Mouse (Mus musculus): ENCODE data around the gene Pcp2. TPM values are rescaled to one million over a fixed set of nuclear protein-coding genes. Genes with fewer than 3 reads are reported as not detected.
A peak's percentile ranks its signal among the peaks of the same experiment; 100 is the strongest.

Pcp2 gene
- polyA plus RNA-seq (2015; fragmentation: Nextera tagmentation; extraction: Ambion mirVana): 0.29 TPM in 1 of 2 replicates, not detected in the other

GRCm38 (mm10) chr8:3625445-3625844 is at the start of gene Pcp2:
Gene Pcp2, minus strand, starts transcription at chr8:3625545.
- no peak within 1 kb of the TSS for H3K9ac ChIP-seq (ENCODE audit: low read depth, low read length)
- no peak within 1 kb of the TSS for H3K27ac ChIP-seq (ENCODE audit: low read length)
- H3K27me3 ChIP-seq (replicated peaks; ENCODE audit: control insufficient read depth, insufficient read depth, low read length): no peaks in the 10 kb centered on the region
- no peak within 1 kb of the TSS for H3K4me3 ChIP-seq (ENCODE audit: low read length)
- 70% methylated on average over 1 of the region's 1 CpGs for WGBS
- no peak for ATAC-seq
- H3K36me3 ChIP-seq (ENCODE audit: control insufficient read depth, insufficient read depth, low read length): no peaks in the 10 kb centered on the region
- H3K4me2 ChIP-seq (ENCODE audit: low read depth, low read length): no peak within 1 kb of the TSS
- H3K4me1 ChIP-seq (ENCODE audit: control insufficient read depth, insufficient read depth, low read length): peaks cover 6% of the 10 kb centered on the region
- H3K9me3 ChIP-seq (ENCODE audit: control insufficient read depth, low read length): no peaks in the 10 kb centered on the region

DNA sequence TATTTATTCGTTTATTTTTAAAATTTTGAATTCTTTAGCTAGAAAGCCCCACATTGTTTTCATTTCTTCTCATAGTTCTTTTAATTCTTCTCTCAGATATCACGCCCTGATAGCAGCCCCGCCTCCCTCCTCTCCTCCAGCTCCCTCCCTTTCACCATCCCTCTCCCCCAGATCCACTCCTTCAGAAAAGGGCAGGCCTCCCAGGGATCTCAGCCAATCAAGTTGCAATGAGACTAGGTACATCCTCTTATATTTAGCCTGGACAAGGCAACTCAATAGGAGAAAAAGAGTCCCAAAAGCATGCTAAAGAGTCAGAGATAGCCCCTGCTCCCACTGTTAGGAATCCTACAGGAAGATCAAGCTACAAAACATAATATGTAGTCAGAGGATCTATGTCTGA is 49.3 kb upstream of the Pcp2 start:
- Histone ChIP-seq H3K9ac (ENCODE audit: low read depth, low read length) (no peak overlapping the region), H3K4me1 (ENCODE audit: control insufficient read depth, insufficient read depth, low read length) (peaks cover 11% of the 10 kb centered on the region), H3K27me3 (replicated peaks; ENCODE audit: control insufficient read depth, insufficient read depth, low read length) (no peaks in the 10 kb centered on the region), H3K27ac (ENCODE audit: low read length) (no peak overlapping the region), H3K36me3 (ENCODE audit: control insufficient read depth, insufficient read depth, low read length) (peaks cover 10% of the 10 kb centered on the region), H3K4me3 (ENCODE audit: low read length) (no peak overlapping the region), H3K4me2 (ENCODE audit: low read depth, low read length) (no peak overlapping the region), H3K9me3 (ENCODE audit: control insufficient read depth, low read length) (no peaks in the 10 kb centered on the region)
- WGBS: 52% methylated on average over 3 of the region's 3 CpGs
- no peak for ATAC-seq

DNA sequence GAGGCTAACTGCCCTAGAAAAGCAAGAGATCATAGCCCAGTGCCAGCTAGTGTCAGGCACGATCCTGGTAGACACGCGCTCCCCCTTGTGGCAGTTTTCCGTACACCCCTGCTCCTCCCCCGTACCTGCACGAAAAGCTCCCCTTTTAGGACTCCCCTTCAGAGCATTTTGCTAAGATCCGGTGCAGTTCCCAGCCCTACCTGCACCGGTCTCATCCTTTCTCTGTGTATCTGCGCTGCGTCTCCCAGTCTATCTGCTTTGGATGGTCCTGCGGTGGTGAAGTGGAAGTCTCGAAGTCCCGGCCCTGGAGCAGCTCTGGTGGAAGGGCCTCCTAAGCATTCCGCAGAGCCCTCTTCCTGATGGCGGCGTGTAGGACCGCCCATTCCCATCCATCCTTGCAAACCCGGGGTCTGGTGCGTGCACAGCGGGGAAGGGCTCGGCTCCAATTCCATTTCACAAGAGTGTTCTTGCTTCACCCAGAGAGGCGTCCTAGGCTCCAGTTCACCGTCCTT is 46.7 kb upstream of the Pcp2 start, which contains the start of gene Fcor:
Fcor (minus strand) TSS at position 383 of the 512 bp plus-strand sequence.
- H3K4me1 ChIP-seq (ENCODE audit: control insufficient read depth, insufficient read depth, low read length): peaks cover 2% of the 10 kb centered on the region; the same call in 1 of the 2 replicates
- 0% methylated on average over 23 of the region's 23 CpGs for WGBS
- H3K9me3 ChIP-seq (ENCODE audit: control insufficient read depth, low read length): no peaks in the 10 kb centered on the region
- H3K27me3 ChIP-seq (replicated peaks; ENCODE audit: control insufficient read depth, insufficient read depth, low read length): no peaks in the 10 kb centered on the region
- H3K27ac ChIP-seq (ENCODE audit: low read length): peak within 1 kb of the TSS; percentile 50; the same call in 1 of the 2 replicates
- no peaks in the 10 kb centered on the region for H3K36me3 ChIP-seq (ENCODE audit: control insufficient read depth, insufficient read depth, low read length)
- peak; percentile 83 for ATAC-seq
- peak within 1 kb of the TSS; percentile 71 for H3K4me2 ChIP-seq (ENCODE audit: low read depth, low read length)
- peak within 1 kb of the TSS; percentile 60 for H3K4me3 ChIP-seq (ENCODE audit: low read length)
- peak within 1 kb of the TSS; percentile 67 for H3K9ac ChIP-seq (ENCODE audit: low read depth, low read length)

- H3K9me3 ChIP-seq (ENCODE audit: control insufficient read depth, low read length): no peaks in the 10 kb centered on the region
- no peak overlapping the region for H3K27ac ChIP-seq (ENCODE audit: low read length)
- H3K4me2 ChIP-seq (ENCODE audit: low read depth, low read length): no peak overlapping the region
- H3K4me1 ChIP-seq (ENCODE audit: control insufficient read depth, insufficient read depth, low read length): no peaks in the 10 kb centered on the region
- ATAC-seq: no peak
- WGBS: 77% methylated on average over 2 of the region's 2 CpGs
- H3K4me3 ChIP-seq (ENCODE audit: low read length): no peak overlapping the region
- no peaks in the 10 kb centered on the region for H3K27me3 ChIP-seq (replicated peaks; ENCODE audit: control insufficient read depth, insufficient read depth, low read length)
- no peak overlapping the region for H3K9ac ChIP-seq (ENCODE audit: low read depth, low read length)
- no peaks in the 10 kb centered on the region for H3K36me3 ChIP-seq (ENCODE audit: control insufficient read depth, insufficient read depth, low read length)
Measured at GRCm38 (mm10) chr8:3670388-3670787, 45.0 kb upstream of the Pcp2 start.

DNA sequence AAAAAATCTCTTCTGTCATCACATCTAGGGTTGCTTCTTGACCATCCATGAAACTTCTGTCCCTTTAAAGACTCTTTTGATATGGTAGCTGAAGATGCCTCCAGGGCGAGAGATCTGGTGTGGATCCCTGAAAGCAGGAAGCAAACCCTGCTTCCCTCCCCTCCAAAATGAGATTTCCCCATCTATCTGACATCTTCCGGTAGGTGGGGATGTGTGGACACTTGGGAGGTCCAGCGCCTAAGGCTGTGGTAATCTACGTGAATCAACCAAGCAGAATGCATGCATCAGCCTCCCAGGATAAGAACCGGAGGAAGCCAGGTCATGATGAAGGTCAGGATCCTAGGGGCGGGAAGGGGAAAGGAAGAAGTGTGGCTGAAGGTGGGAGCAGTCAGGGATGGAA is 40.2 kb upstream of the Pcp2 start, which contains the start of gene Mcemp1:
Mcemp1 (plus strand) TSS at position 248 of the 400 bp plus-strand sequence.
- no peak within 1 kb of the TSS for H3K9ac ChIP-seq (ENCODE audit: low read depth, low read length)
- no peaks in the 10 kb centered on the region for H3K36me3 ChIP-seq (ENCODE audit: control insufficient read depth, insufficient read depth, low read length)
- ATAC-seq: no peak
- no peaks in the 10 kb centered on the region for H3K27me3 ChIP-seq (replicated peaks; ENCODE audit: control insufficient read depth, insufficient read depth, low read length)
- H3K4me1 ChIP-seq (ENCODE audit: control insufficient read depth, insufficient read depth, low read length): no peaks in the 10 kb centered on the region
- H3K27ac ChIP-seq (ENCODE audit: low read length): no peak within 1 kb of the TSS
- no peak within 1 kb of the TSS for H3K4me3 ChIP-seq (ENCODE audit: low read length)
- 74% methylated on average over 6 of the region's 6 CpGs for WGBS
- H3K4me2 ChIP-seq (ENCODE audit: low read depth, low read length): no peak within 1 kb of the TSS
- H3K9me3 ChIP-seq (ENCODE audit: control insufficient read depth, low read length): no peaks in the 10 kb centered on the region

GRCm38 (mm10) chr8:3664405-3664804 is 39.1 kb upstream of the Pcp2 start:
- no peak overlapping the region for H3K27ac ChIP-seq (ENCODE audit: low read length)
- WGBS: 55% methylated on average over 5 of the region's 5 CpGs

GRCm38 (mm10) chr8:3660889-3661288 is 35.5 kb upstream of the Pcp2 start:
- Histone ChIP-seq H3K4me1 (ENCODE audit: control insufficient read depth, insufficient read depth, low read length) (no peaks in the 10 kb centered on the region), H3K9me3 (ENCODE audit: control insufficient read depth, low read length) (no peaks in the 10 kb centered on the region), H3K4me2 (ENCODE audit: low read depth, low read length) (no peak overlapping the region), H3K4me3 (ENCODE audit: low read length) (no peak overlapping the region), H3K27ac (ENCODE audit: low read length) (no peak overlapping the region), H3K27me3 (replicated peaks; ENCODE audit: control insufficient read depth, insufficient read depth, low read length) (no peaks in the 10 kb centered on the region), H3K9ac (ENCODE audit: low read depth, low read length) (no peak overlapping the region), H3K36me3 (ENCODE audit: control insufficient read depth, insufficient read depth, low read length) (no peaks in the 10 kb centered on the region)
- ATAC-seq: no peak
- 75% methylated on average over 8 of the region's 8 CpGs for WGBS

More at GRCm38 (mm10) chr8:3664405-3664804, 39.1 kb upstream of the Pcp2 start:
- H3K36me3 ChIP-seq (ENCODE audit: control insufficient read depth, insufficient read depth, low read length): no peaks in the 10 kb centered on the region
- no peak overlapping the region for H3K4me2 ChIP-seq (ENCODE audit: low read depth, low read length)
- H3K27me3 ChIP-seq (replicated peaks; ENCODE audit: control insufficient read depth, insufficient read depth, low read length): no peaks in the 10 kb centered on the region
- no peak overlapping the region for H3K9ac ChIP-seq (ENCODE audit: low read depth, low read length)
- no peak for ATAC-seq
- H3K4me1 ChIP-seq (ENCODE audit: control insufficient read depth, insufficient read depth, low read length): no peaks in the 10 kb centered on the region
- no peaks in the 10 kb centered on the region for H3K9me3 ChIP-seq (ENCODE audit: control insufficient read depth, low read length)
- H3K4me3 ChIP-seq (ENCODE audit: low read length): no peak overlapping the region

- ATAC-seq: no peak
- WGBS: 31% methylated on average over 7 of the region's 7 CpGs
Measured at GRCm38 (mm10) chr8:3656725-3657381, 31.5 kb upstream of the Pcp2 start.

GRCm38 (mm10) chr8:3655526-3655925 is 30.2 kb upstream of the Pcp2 start, which contains the start of gene Retn:
Gene Retn, plus strand, starts transcription at chr8:3655770.
- Histone ChIP-seq H3K27me3 (replicated peaks; ENCODE audit: control insufficient read depth, insufficient read depth, low read length) (no peaks in the 10 kb centered on the region), H3K4me1 (ENCODE audit: control insufficient read depth, insufficient read depth, low read length) (no peaks in the 10 kb centered on the region), H3K27ac (ENCODE audit: low read length) (no peak within 1 kb of the TSS), H3K9ac (ENCODE audit: low read depth, low read length) (no peak within 1 kb of the TSS), H3K4me3 (ENCODE audit: low read length) (no peak within 1 kb of the TSS), H3K4me2 (ENCODE audit: low read depth, low read length) (no peak within 1 kb of the TSS), H3K36me3 (ENCODE audit: control insufficient read depth, insufficient read depth, low read length) (no peaks in the 10 kb centered on the region), H3K9me3 (ENCODE audit: control insufficient read depth, low read length) (no peaks in the 10 kb centered on the region)
- 59% methylated on average over 3 of the region's 3 CpGs for WGBS
- no peak for ATAC-seq

More at GRCm38 (mm10) chr8:3656725-3657381, 31.5 kb upstream of the Pcp2 start:
- Histone ChIP-seq H3K27ac (ENCODE audit: low read length) (no peak overlapping the region), H3K4me1 (ENCODE audit: control insufficient read depth, insufficient read depth, low read length) (no peaks in the 10 kb centered on the region), H3K27me3 (replicated peaks; ENCODE audit: control insufficient read depth, insufficient read depth, low read length) (no peaks in the 10 kb centered on the region), H3K4me3 (ENCODE audit: low read length) (no peak overlapping the region), H3K36me3 (ENCODE audit: control insufficient read depth, insufficient read depth, low read length) (no peaks in the 10 kb centered on the region), H3K4me2 (ENCODE audit: low read depth, low read length) (no peak overlapping the region), H3K9me3 (ENCODE audit: control insufficient read depth, low read length) (no peaks in the 10 kb centered on the region), H3K9ac (ENCODE audit: low read depth, low read length) (no peak overlapping the region)
